Mouse (Mus musculus): ENCODE data around the gene Tmem236.

DNA sequence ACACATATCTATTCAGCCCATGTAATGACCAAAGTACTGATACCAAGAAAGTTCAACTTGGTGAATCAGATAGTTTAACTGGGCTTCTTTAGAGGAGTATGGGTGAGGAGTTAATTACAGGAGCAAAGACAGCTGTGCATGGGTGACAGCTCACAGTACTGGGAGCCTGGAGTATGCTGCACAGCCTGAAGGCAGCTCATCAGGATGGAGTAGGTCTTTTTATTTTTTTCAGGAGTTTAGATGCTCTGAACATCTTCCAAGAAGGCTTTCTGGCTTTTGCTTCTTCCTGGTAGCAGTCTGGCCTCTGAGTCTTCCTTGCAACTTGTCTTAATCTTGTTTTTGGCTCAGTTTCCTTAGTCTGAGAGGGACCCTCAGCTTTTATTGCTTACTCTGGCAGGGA lies 37.3 kb downstream of the Tmem236 start:
- TF ChIP-seq CTCF (IDR thresholded peaks at IDR 0.05; ENCODE audit: low read depth) (no peak), EP300 (IDR thresholded peaks at IDR 0.05; ENCODE audit: low read depth) (no peak)
